Mouse (Mus musculus) neural tube, embryonic 13.5 days (tissue): Measurements from ENCODE around the gene Ccdc7b. TPM values are rescaled to one million over a fixed set of nuclear protein-coding genes. Genes with fewer than 3 reads are reported as not detected.
"Not testable (repeated sequence)": the region's sequence is repeated elsewhere in the genome, so short reads cannot be mapped to it uniquely, and the experiment has no call there.

ENCODE experiments used
- ATAC-seq: fragments of 200-750 bp; cut with Nextera tagmentation; 2 replicates; pipeline ENCODE4 v1.8.0; 2017; ENCODE audit warnings: low read depth, mild to moderate bottlenecking, moderate TSS enrichment, moderate library complexity
- H3K27ac ChIP-seq: fragments of 300-500 bp; sonication (generic); replicated peaks from 2 replicates; pipeline ENCODE4 v1.5.1; 2015; ENCODE audit warnings: moderate library complexity, mild to moderate bottlenecking, inconsistent platforms
- H3K27me3 ChIP-seq: fragments of 300-500 bp; sonication (generic); 2 replicates; pipeline ENCODE4 v1.6.1; 2015; ENCODE audit warnings: mild to moderate bottlenecking, inconsistent platforms
- H3K36me3 ChIP-seq: fragments of 300-500 bp; sonication (generic); 2 replicates; pipeline ENCODE4 v1.6.1; 2015; ENCODE audit warnings: mild to moderate bottlenecking, inconsistent platforms
- H3K4me1 ChIP-seq: fragments of 300-500 bp; sonication (generic); replicated peaks from 2 replicates; pipeline ENCODE4 v1.6.1; 2015; ENCODE audit warnings: inconsistent platforms
- H3K4me2 ChIP-seq: fragments of 300-500 bp; sonication (generic); 2 replicates; pipeline ENCODE4 v1.6.1; 2015; ENCODE audit warnings: inconsistent platforms, mild to moderate bottlenecking, moderate library complexity
- H3K4me3 ChIP-seq: fragments of 300-500 bp; sonication (generic); 2 replicates; pipeline ENCODE4 v1.5.1; 2015; ENCODE audit warnings: mild to moderate bottlenecking, inconsistent platforms
- H3K9ac ChIP-seq: fragments of 300-500 bp; sonication (generic); 2 replicates; pipeline ENCODE4 v1.6.1; 2015; ENCODE audit warnings: moderate library complexity, mild to moderate bottlenecking, inconsistent platforms
- H3K9me3 ChIP-seq: fragments of 300-500 bp; sonication (generic); 2 replicates; pipeline ENCODE4 v1.6.1; 2016; ENCODE audit warnings: inconsistent platforms
- WGBS: fragments of 180-500 bp; shearing (Covaris S2); methylation state at CpG from one replicate; pipeline ENCODE4 v1.1.7; 2015; 5-methylcytosine and 5-hydroxymethylcytosine counted together
- polyA plus RNA-seq: library from polyadenylated mRNA; unstranded; fragments of >200 nt; fragmentation: Nextera tagmentation; extraction: Ambion mirVana; gene quantifications from 2 replicates; pipeline ENCODE4 v1.2.1, GENCODE M21; 2015

Gene Ccdc7b
- polyA plus RNA-seq: not detected in 2 replicates

- 64% methylated on average over 1 of the region's 10 CpGs for WGBS
- H3K4me3 ChIP-seq, H3K36me3 ChIP-seq, H3K9me3 ChIP-seq, H3K9ac ChIP-seq, H3K4me2 ChIP-seq, H3K27ac ChIP-seq, ATAC-seq, H3K4me1 ChIP-seq, H3K27me3 ChIP-seq: not testable (repeated sequence)
Measured at GRCm38 (mm10) chr8:129066834-129067233, at the start of gene Ccdc7b. Gene Ccdc7b (plus strand): TSS chr8:129067134.

- not testable (repeated sequence) for H3K4me1 ChIP-seq, ATAC-seq, H3K27ac ChIP-seq, H3K9me3 ChIP-seq, H3K27me3 ChIP-seq, H3K36me3 ChIP-seq, H3K9ac ChIP-seq, H3K4me3 ChIP-seq, H3K4me2 ChIP-seq
- WGBS: 95% methylated on average over 2 of the region's 11 CpGs
Measured at GRCm38 (mm10) chr8:129065417-129065816, 1.5 kb upstream of the Ccdc7b start, which contains the start of gene Ccdc7a. Gene Ccdc7a (minus strand): TSS chr8:129065517.

- H3K9me3 ChIP-seq, H3K27ac ChIP-seq, H3K4me1 ChIP-seq, H3K9ac ChIP-seq, H3K4me2 ChIP-seq, H3K36me3 ChIP-seq, H3K27me3 ChIP-seq, H3K4me3 ChIP-seq, ATAC-seq: not testable (repeated sequence)
- WGBS: 46% methylated on average over 3 of the region's 3 CpGs
Measured at GRCm38 (mm10) chr8:129115761-129116160, 48.8 kb downstream of the Ccdc7b start.

- H3K4me1 ChIP-seq: no peaks in the 10 kb centered on the region
- H3K4me3 ChIP-seq: no peak within 1 kb of the TSS
- no peak within 1 kb of the TSS for H3K27ac ChIP-seq
- no peaks in the 10 kb centered on the region for H3K27me3 ChIP-seq
- 83% methylated on average over 1 of the region's 1 CpGs for WGBS
- H3K9me3 ChIP-seq: no peaks in the 10 kb centered on the region
- no peak within 1 kb of the TSS for H3K4me2 ChIP-seq
- H3K36me3 ChIP-seq: no peaks in the 10 kb centered on the region
- H3K9ac ChIP-seq: no peak within 1 kb of the TSS
- no peak for ATAC-seq
Measured at GRCm38 (mm10) chr8:129131561-129131960, 64.6 kb downstream of the Ccdc7b start, which contains the start of gene Gm10999. Gene Gm10999 (minus strand): TSS chr8:129131661.

- no peaks in the 10 kb centered on the region for H3K9me3 ChIP-seq
- no peak overlapping the region for H3K9ac ChIP-seq
- H3K27ac ChIP-seq: no peak overlapping the region
- H3K4me3 ChIP-seq: no peak overlapping the region
- no peak overlapping the region for H3K4me2 ChIP-seq
- no peaks in the 10 kb centered on the region for H3K36me3 ChIP-seq
- H3K4me1 ChIP-seq: no peaks in the 10 kb centered on the region
- no peaks in the 10 kb centered on the region for H3K27me3 ChIP-seq
- ATAC-seq: no peak
Measured at GRCm38 (mm10) chr8:129133475-129133874, 66.5 kb downstream of the Ccdc7b start.

Other genes with a start within 250 kb of the Ccdc7b start
- not detected in 2 replicates for gene Ccdc7a, start 1.6 kb upstream of the Ccdc7b start, polyA plus RNA-seq
- not detected in 2 replicates for gene Gm10999, start 64.5 kb downstream of the Ccdc7b start, polyA plus RNA-seq
- 24.8 and 27.8 TPM in 2 replicates for gene 2610044O15Rik8, start 167.3 kb downstream of the Ccdc7b start, polyA plus RNA-seq